Mouse (Mus musculus) retina, embryonic 14.5 days (tissue): ENCODE measurements around the gene Tnfaip6.

ENCODE experiments used
- DNase-seq: peaks from one replicate; pipeline ENCODE4 v3.0.0-alpha.2; 2015; ENCODE audit warnings: low spot score

Gene Tnfaip6

GRCm38 (mm10) chr2:52053502-52053901, 15.7 kb downstream of the Tnfaip6 start:
- no peak for DNase-seq

- DNase-seq, result no peak
Observed at GRCm38 (mm10) chr2:52055616-52056015, 17.8 kb downstream of the Tnfaip6 start.

- no peak for DNase-seq
Observed at GRCm38 (mm10) chr2:52057099-52057498, 19.3 kb downstream of the Tnfaip6 start.

- no peak for DNase-seq
Observed at GRCm38 (mm10) chr2:52057681-52058080, 19.9 kb downstream of the Tnfaip6 start.

- DNase-seq, result no peak
Observed at GRCm38 (mm10) chr2:52068641-52069040, 30.8 kb downstream of the Tnfaip6 start.

- no peak for DNase-seq
Observed at GRCm38 (mm10) chr2:52070816-52071215, 33.0 kb downstream of the Tnfaip6 start.

- no peak for DNase-seq
Observed at GRCm38 (mm10) chr2:52071241-52071991, 33.6 kb downstream of the Tnfaip6 start.

- peak; percentile 27 for DNase-seq
Observed at GRCm38 (mm10) chr2:52072065-52072490, 34.3 kb downstream of the Tnfaip6 start.

GRCm38 (mm10) chr2:52072491-52073140, 34.8 kb downstream of the Tnfaip6 start, which contains the start of gene Rif1:
TSS of gene Rif1 (plus strand) at chr2:52072832.
- DNase-seq, result peak; percentile 87

GRCm38 (mm10) chr2:52073141-52073904, 35.5 kb downstream of the Tnfaip6 start:
- no peak for DNase-seq

- DNase-seq, result no peak
Observed at GRCm38 (mm10) chr2:52078666-52079065, 40.9 kb downstream of the Tnfaip6 start.

GRCm38 (mm10) chr2:52084013-52084412, 46.2 kb downstream of the Tnfaip6 start:
- DNase-seq, result no peak

GRCm38 (mm10) chr2:52084571-52084970, 46.8 kb downstream of the Tnfaip6 start:
- no peak for DNase-seq
